Mouse (Mus musculus) spleen, postnatal 0 days (tissue): Measurements from ENCODE around the gene Ap1g1. TPM values are rescaled to one million over a fixed set of nuclear protein-coding genes. Genes with fewer than 3 reads are reported as not detected.

Source experiments
- polyA plus RNA-seq: library from polyadenylated mRNA; unstranded; fragments of >200 nt; fragmentation: Nextera tagmentation; extraction: Ambion mirVana; gene quantifications from 2 replicates; pipeline ENCODE4 v1.2.1, GENCODE M21; 2015

The Ap1g1 gene
- polyA plus RNA-seq: 15.9 and 17.2 TPM in 2 replicates

GRCm38 (mm10) chr8:109778280-109778977 is at the start of gene Ap1g1:
TSS of gene Ap1g1 (plus strand) at chr8:109778554.

GRCm38 (mm10) chr8:109737237-109738048 is 40.9 kb upstream of the Ap1g1 start, which contains the start of gene Atxn1l:
TSS of gene Atxn1l (minus strand) at chr8:109737739.

GRCm38 (mm10) chr8:109868003-109868679 is 89.8 kb downstream of the Ap1g1 start, which contains the start of gene Phlpp2:
TSS of gene Phlpp2 (plus strand) at chr8:109868542.

Other genes with a start within 250 kb of the Ap1g1 start
- gene Dhx38, start 212.7 kb upstream of the Ap1g1 start, polyA plus RNA-seq: 12.2 and 13.1 TPM in 2 replicates
- 14.8 and 16.3 TPM in 2 replicates for gene Txnl4b, start 212.7 kb upstream of the Ap1g1 start, polyA plus RNA-seq
- 119 and 151 TPM in 2 replicates for gene Hp, start 199.4 kb upstream of the Ap1g1 start, polyA plus RNA-seq
- 22.0 and 23.6 TPM in 2 replicates for gene Dhodh, start 169.9 kb upstream of the Ap1g1 start, polyA plus RNA-seq
- 0.62 and 0.82 TPM in 2 replicates for gene Pkd1l3, start 164.0 kb upstream of the Ap1g1 start, polyA plus RNA-seq
- 52.7 and 60.5 TPM in 2 replicates for gene Ist1, start 85.3 kb upstream of the Ap1g1 start, polyA plus RNA-seq
- gene Zfp821, start 73.0 kb upstream of the Ap1g1 start, polyA plus RNA-seq: 9.2 and 10.5 TPM in 2 replicates
- 2.8 and 3.3 TPM in 2 replicates for gene Atxn1l, start 40.8 kb upstream of the Ap1g1 start, polyA plus RNA-seq
- 3.7 and 4.3 TPM in 2 replicates for gene Phlpp2, start 90.0 kb downstream of the Ap1g1 start, polyA plus RNA-seq
- gene Marveld3, start 183.6 kb downstream of the Ap1g1 start, polyA plus RNA-seq: 0.13 and 0.24 TPM in 2 replicates
- gene Tat, start 211.9 kb downstream of the Ap1g1 start, polyA plus RNA-seq: not detected in 2 replicates